Mouse (Mus musculus) embryonic facial prominence, embryonic 14.5 days (tissue): ENCODE measurements at regions not wholly inside any gene's neighbourhood (a gene's known extent, or its start where the extent isn't known, plus 50 kb on each side); places are given as distances from the start of the nearest gene placed in this dataset.

Source experiments
- ATAC-seq: fragments of 200-750 bp; cut with Nextera tagmentation; 2 replicates; pipeline ENCODE4 v1.8.0; 2017; ENCODE audit warnings: low read depth, moderate number of reproducible peaks, moderate TSS enrichment
- DNase-seq: peaks from one replicate; pipeline ENCODE4 v3.0.0-alpha.2; 2015; ENCODE audit warnings: low spot score
- H3K27ac ChIP-seq: fragments of 300-500 bp; sonication (generic); replicated peaks from 2 replicates; pipeline ENCODE4 v1.5.1; 2014; ENCODE audit warnings: low read depth, mild to moderate bottlenecking, low read length, moderate library complexity
- H3K27me3 ChIP-seq: fragments of 300-500 bp; sonication (generic); replicated peaks from 2 replicates; pipeline ENCODE4 v1.6.1; 2014; ENCODE audit warnings: low read length; ENCODE audit not compliant: control insufficient read depth, insufficient read depth
- H3K36me3 ChIP-seq: fragments of 300-500 bp; sonication (generic); 2 replicates; pipeline ENCODE4 v1.6.1; 2014; ENCODE audit warnings: low read length, mixed read lengths; ENCODE audit not compliant: control insufficient read depth, insufficient read depth
- H3K4me1 ChIP-seq: fragments of 300-500 bp; sonication (generic); 2 replicates; pipeline ENCODE4 v1.6.1; 2014; ENCODE audit warnings: antibody characterized with exemption, low read length; ENCODE audit not compliant: control insufficient read depth, insufficient read depth
- H3K4me2 ChIP-seq: fragments of 300-500 bp; sonication (generic); 2 replicates; pipeline ENCODE4 v1.6.1; 2014; ENCODE audit warnings: low read depth, mild to moderate bottlenecking, low read length, moderate library complexity, mixed read lengths
- H3K4me3 ChIP-seq: fragments of 300-500 bp; sonication (generic); 2 replicates; pipeline ENCODE4 v1.5.1; 2014; ENCODE audit warnings: low read depth, mild to moderate bottlenecking, low read length
- H3K9ac ChIP-seq: fragments of 300-500 bp; sonication (generic); 2 replicates; pipeline ENCODE4 v1.6.1; 2014; ENCODE audit warnings: low read depth, mild to moderate bottlenecking, low read length, moderate library complexity, mixed read lengths
- H3K9me3 ChIP-seq: fragments of 300-500 bp; sonication (generic); 2 replicates; pipeline ENCODE4 v1.6.1; 2016; ENCODE audit warnings: low read length; ENCODE audit not compliant: control insufficient read depth
- WGBS: fragments of 180-500 bp; shearing (Covaris S2); extraction: QIAGEN DNeasy Blood & Tissue Kit; methylation state at CpG from one replicate; pipeline ENCODE4 v1.1.7; 2014; 5-methylcytosine and 5-hydroxymethylcytosine counted together

GRCm38 (mm10) chr3:72235322-72235721, 732.3 kb downstream of the Sis start:
- no peak overlapping the region for H3K4me2 ChIP-seq
- H3K36me3 ChIP-seq: no peaks in the 10 kb centered on the region
- no peaks in the 10 kb centered on the region for H3K9me3 ChIP-seq
- H3K27ac ChIP-seq: no peak overlapping the region
- 38% methylated on average over 1 of the region's 1 CpGs for whole genome bisulfite sequencing
- H3K4me3 ChIP-seq: no peak overlapping the region
- no peak overlapping the region for H3K9ac ChIP-seq
- DNase-seq (peak; percentile 13), ATAC-seq (no peak)
- H3K4me1 ChIP-seq: no peaks in the 10 kb centered on the region
- no peaks in the 10 kb centered on the region for H3K27me3 ChIP-seq

GRCm38 (mm10) chr3:72227818-72228217, 739.8 kb downstream of the Sis start:
- 71% methylated on average over 2 of the region's 2 CpGs for WGBS
- Histone ChIP-seq H3K9me3 (no peaks in the 10 kb centered on the region), H3K36me3 (no peaks in the 10 kb centered on the region), H3K4me1 (no peaks in the 10 kb centered on the region), H3K9ac (no peak overlapping the region), H3K4me2 (no peak overlapping the region), H3K27me3 (no peaks in the 10 kb centered on the region), H3K27ac (no peak overlapping the region), H3K4me3 (no peak overlapping the region)
- DNase-seq (no peak), ATAC-seq (no peak)
